Mouse (Mus musculus): ENCODE measurements around the gene Rpe. TPM values are rescaled to one million over a fixed set of nuclear protein-coding genes. Genes with fewer than 3 reads are reported as not detected.

Gene Rpe
- polyA plus RNA-seq, 1 experiment from 2014 or later = 60.6 TPM

DNA sequence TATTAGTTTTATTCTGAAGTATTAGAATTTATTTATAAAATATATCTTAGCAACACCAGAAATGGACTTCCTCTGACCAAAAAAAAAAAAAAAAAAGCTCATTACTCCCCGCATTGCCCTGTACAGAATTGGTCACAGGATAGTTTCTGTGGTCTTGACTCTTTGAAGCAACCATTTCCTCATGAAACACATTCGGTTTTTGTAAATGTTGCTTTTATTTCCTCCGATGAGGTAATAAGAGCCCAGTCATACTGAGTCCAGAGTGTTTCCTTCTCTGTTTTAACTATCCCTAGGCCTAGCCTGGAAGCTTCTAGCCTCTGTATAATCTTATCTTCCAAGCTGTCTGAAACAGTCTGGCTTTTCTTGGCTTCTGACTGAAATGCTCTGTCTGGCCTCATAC, 12.2 kb downstream of the Rpe start:
- Histone ChIP-seq H3K9me3 (ENCODE audit: control insufficient read depth, low read length) (no peaks in the 10 kb centered on the region), H3K27ac (ENCODE audit: low read depth, low read length) (no peak overlapping the region), H3K36me3 (ENCODE audit: control insufficient read depth, insufficient read depth, low read length) (peaks cover 6% of the 10 kb centered on the region; the same call in 1 of the 2 replicates), H3K27me3 (ENCODE audit: control insufficient read depth, insufficient read depth, low read length) (no peaks in the 10 kb centered on the region), H3K4me2 (no peak overlapping the region), H3K4me3 (ENCODE audit: low read depth, low read length) (no peak overlapping the region), H3K4me1 (ENCODE audit: control insufficient read depth, insufficient read depth, low read length) (no peaks in the 10 kb centered on the region), H3K9ac (ENCODE audit: low read length) (no peak overlapping the region)
- WGBS = 97% methylated on average over 3 of the region's 3 CpGs
- ATAC-seq (ENCODE audit: low FRiP score) (no peak), DNase-seq (ENCODE audit: low spot score, missing footprints) (no peak)

DNA sequence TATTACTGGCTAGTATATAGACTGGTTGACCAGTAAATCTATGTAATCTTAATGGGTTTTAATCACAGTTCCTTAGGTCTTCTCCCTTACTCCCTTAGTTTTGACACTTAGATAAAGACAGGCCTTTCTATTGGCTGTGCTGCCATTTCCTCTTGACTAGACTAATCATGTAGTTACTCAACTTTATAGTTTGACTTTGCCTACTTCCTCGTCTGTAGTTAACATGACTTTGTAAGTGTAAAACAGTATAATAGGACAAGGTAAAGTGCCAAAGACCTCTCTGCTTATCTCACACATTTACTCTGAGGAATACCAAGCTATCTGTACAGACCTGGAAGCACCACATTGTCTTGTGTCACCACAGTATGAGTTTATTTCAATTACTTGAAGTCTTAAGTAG, 29.9 kb downstream of the Rpe start:
- WGBS = 90% methylated on average over 1 of the region's 1 CpGs
- ATAC-seq (ENCODE audit: low FRiP score) = no peak

DNA sequence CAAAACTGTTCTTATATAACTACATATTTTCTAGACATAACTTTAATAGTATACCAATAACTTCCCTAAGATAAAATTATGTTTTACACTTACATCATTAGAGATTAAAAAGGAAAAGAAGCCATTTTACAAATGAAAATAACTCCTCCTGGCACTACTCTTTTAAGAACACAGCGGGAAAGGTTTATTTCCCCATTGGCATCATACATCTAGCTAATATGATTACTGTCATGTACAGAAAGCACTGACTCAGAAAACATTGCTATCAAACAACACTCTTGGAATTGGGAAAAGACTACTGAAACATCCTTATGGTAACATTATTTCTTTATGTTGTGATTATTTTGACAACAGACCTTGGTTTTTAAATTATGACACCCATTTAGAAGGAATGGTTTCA, 68.1 kb downstream of the Rpe start:
- DNase-seq (ENCODE audit: low spot score, missing footprints) = peak; percentile 57
- Histone ChIP-seq H3K9me3 (ENCODE audit: control insufficient read depth, low read length) (no peaks in the 10 kb centered on the region), H3K4me1 (ENCODE audit: control insufficient read depth, insufficient read depth, low read length) (no peaks in the 10 kb centered on the region), H3K27me3 (ENCODE audit: control insufficient read depth, insufficient read depth, low read length) (no peaks in the 10 kb centered on the region), H3K36me3 (ENCODE audit: control insufficient read depth, insufficient read depth, low read length) (no peaks in the 10 kb centered on the region; the same call in 1 of the 2 replicates), H3K4me3 (ENCODE audit: low read depth, low read length) (no peak overlapping the region), H3K4me2 (no peak overlapping the region), H3K27ac (ENCODE audit: low read depth, low read length) (no peak overlapping the region), H3K9ac (ENCODE audit: low read length) (no peak overlapping the region)
- no peak for ATAC-seq (ENCODE audit: low FRiP score)
- 93% methylated on average over 1 of the region's 1 CpGs for WGBS

More for the DNA sequence above, 29.9 kb downstream of the Rpe start:
- Histone ChIP-seq H3K4me1 (ENCODE audit: control insufficient read depth, insufficient read depth, low read length) (no peaks in the 10 kb centered on the region), H3K4me2 (no peak overlapping the region), H3K4me3 (ENCODE audit: low read depth, low read length) (no peak overlapping the region), H3K9me3 (ENCODE audit: control insufficient read depth, low read length) (no peaks in the 10 kb centered on the region), H3K27me3 (ENCODE audit: control insufficient read depth, insufficient read depth, low read length) (no peaks in the 10 kb centered on the region), H3K36me3 (ENCODE audit: control insufficient read depth, insufficient read depth, low read length) (peaks cover 2% of the 10 kb centered on the region; the same call in 1 of the 2 replicates), H3K27ac (ENCODE audit: low read depth, low read length) (no peak overlapping the region), H3K9ac (ENCODE audit: low read length) (no peak overlapping the region)
- DNase-seq (ENCODE audit: low spot score, missing footprints) = no peak

Other genes starting within 250 kb of the Rpe start
- gene Unc80, start 232.5 kb upstream of the Rpe start, polyA plus RNA-seq (2014; fragmentation: Nextera tagmentation; extraction: Ambion mirVana) = 0.33 and 0.50 TPM in 2 replicates
- 7.8 and 10.7 TPM in 2 replicates for gene Kansl1l, start 116.7 kb downstream of the Rpe start, polyA plus RNA-seq (2014; fragmentation: Nextera tagmentation; extraction: Ambion mirVana)
- gene Acadl, start 162.4 kb downstream of the Rpe start, polyA plus RNA-seq (2014; fragmentation: Nextera tagmentation; extraction: Ambion mirVana) = 54.1 and 61.4 TPM in 2 replicates
- 0.36 and 0.55 TPM in 2 replicates for gene Myl1, start 244.6 kb downstream of the Rpe start, polyA plus RNA-seq (2014; fragmentation: Nextera tagmentation; extraction: Ambion mirVana)

Measured in midbrain, embryonic 11.5 days (tissue).